Mouse (Mus musculus) hindbrain, embryonic 16.5 days (tissue): ENCODE results near the gene Khnyn. TPM values are rescaled to one million over a fixed set of nuclear protein-coding genes. Genes with fewer than 3 reads are reported as not detected.

ENCODE experiments used
- ATAC-seq: fragments of 200-750 bp; cut with Nextera tagmentation; 2 replicates; pipeline ENCODE4 v1.8.0; 2017; ENCODE audit warnings: moderate TSS enrichment, moderate library complexity
- H3K27ac ChIP-seq: fragments of 300-500 bp; sonication (generic); 2 replicates; pipeline ENCODE4 v1.5.1; 2014; ENCODE audit warnings: low read depth, mild to moderate bottlenecking, control low read depth, low read length, moderate library complexity
- H3K27me3 ChIP-seq: fragments of 300-500 bp; sonication (generic); replicated peaks from 2 replicates; pipeline ENCODE4 v1.6.1; 2014; ENCODE audit warnings: low read length; ENCODE audit not compliant: control insufficient read depth, insufficient read depth
- H3K36me3 ChIP-seq: fragments of 300-500 bp; sonication (generic); 2 replicates; pipeline ENCODE4 v1.6.1; 2014; ENCODE audit warnings: mild to moderate bottlenecking, low read length, moderate library complexity, mixed read lengths; ENCODE audit not compliant: control insufficient read depth, insufficient read depth
- H3K4me1 ChIP-seq: fragments of 300-500 bp; sonication (generic); 2 replicates; pipeline ENCODE4 v1.6.1; 2014; ENCODE audit warnings: low read depth, low read length; ENCODE audit not compliant: control insufficient read depth, insufficient read depth
- H3K4me2 ChIP-seq: fragments of 300-500 bp; sonication (generic); 2 replicates; pipeline ENCODE4 v1.6.1; 2014; ENCODE audit warnings: mild to moderate bottlenecking, low read length, control low read depth, moderate library complexity
- H3K4me3 ChIP-seq: fragments of 300-500 bp; sonication (generic); 2 replicates; pipeline ENCODE4 v1.5.1; 2014; ENCODE audit warnings: mild to moderate bottlenecking, low read length, control low read depth, moderate library complexity
- H3K9ac ChIP-seq: fragments of 300-500 bp; sonication (generic); 2 replicates; pipeline ENCODE4 v1.6.1; 2014; ENCODE audit warnings: low read depth, mild to moderate bottlenecking, control low read depth, low read length, moderate library complexity
- H3K9me3 ChIP-seq: fragments of 300-500 bp; sonication (generic); 2 replicates; pipeline ENCODE4 v1.6.1; 2014; ENCODE audit warnings: mild to moderate bottlenecking, low read length, moderate library complexity; ENCODE audit not compliant: control insufficient read depth
- WGBS: fragments of 180-500 bp; shearing (Covaris S2); extraction: QIAGEN DNeasy Blood & Tissue Kit; methylation state at CpG from one replicate; pipeline ENCODE4 v1.1.7; 2014; 5-methylcytosine and 5-hydroxymethylcytosine counted together
- polyA plus RNA-seq: library from polyadenylated mRNA; unstranded; fragments of >200 nt; fragmentation: Nextera tagmentation; extraction: Ambion mirVana; gene quantifications from 2 replicates; pipeline ENCODE4 v1.2.1, GENCODE M21; 2015

Khnyn gene
- polyA plus RNA-seq, 1 experiment from 2014 or later: 9.1 TPM

GRCm38 (mm10) chr14:55880982-55881381 is 3.8 kb upstream of the Khnyn start:
- Histone ChIP-seq H3K4me2 (no peak overlapping the region), H3K27ac (no peak overlapping the region), H3K36me3 (no peaks in the 10 kb centered on the region), H3K27me3 (no peaks in the 10 kb centered on the region), H3K4me3 (no peak overlapping the region), H3K4me1 (peaks cover 10% of the 10 kb centered on the region), H3K9me3 (no peaks in the 10 kb centered on the region), H3K9ac (no peak overlapping the region)
- WGBS: 84% methylated on average over 8 of the region's 8 CpGs
- no peak for ATAC-seq

- Histone ChIP-seq H3K4me2 (no peak overlapping the region), H3K36me3 (peaks cover 3% of the 10 kb centered on the region), H3K27ac (no peak overlapping the region), H3K27me3 (no peaks in the 10 kb centered on the region), H3K4me1 (peaks cover 19% of the 10 kb centered on the region), H3K9ac (no peak overlapping the region), H3K9me3 (no peaks in the 10 kb centered on the region), H3K4me3 (no peak overlapping the region)
- no peak for ATAC-seq
- 78% methylated on average over 6 of the region's 6 CpGs for WGBS
Observed at GRCm38 (mm10) chr14:55882171-55882641, 2.5 kb upstream of the Khnyn start.

- Histone ChIP-seq H3K9me3 (no peaks in the 10 kb centered on the region), H3K4me1 (peaks cover 19% of the 10 kb centered on the region), H3K4me2 (no peak overlapping the region), H3K27ac (no peak overlapping the region), H3K9ac (no peak overlapping the region), H3K27me3 (no peaks in the 10 kb centered on the region), H3K36me3 (peaks cover 11% of the 10 kb centered on the region), H3K4me3 (no peak overlapping the region)
- no peak for ATAC-seq
- 94% methylated on average over 13 of the region's 13 CpGs for WGBS
Observed at GRCm38 (mm10) chr14:55883149-55883661, 1.5 kb upstream of the Khnyn start.

GRCm38 (mm10) chr14:55883663-55884062 is 1.1 kb upstream of the Khnyn start:
- peak overlapping the region; percentile 84; the same call in 1 of the 2 replicates for H3K27ac ChIP-seq
- no peaks in the 10 kb centered on the region for H3K27me3 ChIP-seq
- no peak overlapping the region for H3K4me3 ChIP-seq
- 86% methylated on average over 10 of the region's 12 CpGs for WGBS
- no peak for ATAC-seq
- no peak overlapping the region for H3K4me2 ChIP-seq
- peaks cover 13% of the 10 kb centered on the region for H3K36me3 ChIP-seq
- no peak overlapping the region for H3K9ac ChIP-seq
- H3K9me3 ChIP-seq: no peaks in the 10 kb centered on the region
- H3K4me1 ChIP-seq: peaks cover 19% of the 10 kb centered on the region

GRCm38 (mm10) chr14:55884166-55884565 is 581 bp upstream of the Khnyn start, which contains the start of gene Cbln3:
Gene Cbln3 (minus strand): TSS chr14:55884392.
- Histone ChIP-seq H3K27ac (peak within 1 kb of the TSS; percentile 84), H3K4me1 (peaks cover 19% of the 10 kb centered on the region), H3K9me3 (no peaks in the 10 kb centered on the region), H3K36me3 (peaks cover 17% of the 10 kb centered on the region), H3K27me3 (no peaks in the 10 kb centered on the region), H3K9ac (peak within 1 kb of the TSS; percentile 95), H3K4me3 (peak within 1 kb of the TSS; percentile 92), H3K4me2 (peak within 1 kb of the TSS; percentile 74)
- peak; percentile 65 for ATAC-seq
- 25% methylated on average over 4 of the region's 4 CpGs for WGBS

- Histone ChIP-seq H3K36me3 (peaks cover 22% of the 10 kb centered on the region), H3K9ac (peak overlapping the region; percentile 95)
- peak; percentile 77 for ATAC-seq
Observed at GRCm38 (mm10) chr14:55885114-55885790, 505 bp downstream of the Khnyn start.

GRCm38 (mm10) chr14:55885791-55886271 is 1.1 kb downstream of the Khnyn start:
- Histone ChIP-seq H3K4me3 (peak overlapping the region; percentile 92), H3K27me3 (no peaks in the 10 kb centered on the region), H3K9ac (peak overlapping the region; percentile 95), H3K27ac (peak overlapping the region; percentile 84; the same call in 1 of the 2 replicates), H3K4me1 (peaks cover 19% of the 10 kb centered on the region), H3K36me3 (peaks cover 22% of the 10 kb centered on the region), H3K9me3 (no peaks in the 10 kb centered on the region), H3K4me2 (peak overlapping the region; percentile 74)
- ATAC-seq: no peak
- 15% methylated on average over 16 of the region's 16 CpGs for WGBS

More at GRCm38 (mm10) chr14:55885114-55885790, 505 bp downstream of the Khnyn start:
- no peaks in the 10 kb centered on the region for H3K9me3 ChIP-seq
- peak overlapping the region; percentile 92 for H3K4me3 ChIP-seq
- H3K27ac ChIP-seq: peak overlapping the region; percentile 84
- H3K4me1 ChIP-seq: peaks cover 19% of the 10 kb centered on the region
- H3K4me2 ChIP-seq: peak overlapping the region; percentile 74
- H3K27me3 ChIP-seq: no peaks in the 10 kb centered on the region
- WGBS: under 1% methylated on average over 20 of the region's 30 CpGs

GRCm38 (mm10) chr14:55886571-55887382 is 2.0 kb downstream of the Khnyn start:
- H3K4me3 ChIP-seq: no peak overlapping the region
- H3K9ac ChIP-seq: no peak overlapping the region
- WGBS: 83% methylated on average over 24 of the region's 24 CpGs

GRCm38 (mm10) chr14:55897671-55898070 is 12.9 kb downstream of the Khnyn start:
- Histone ChIP-seq H3K4me2 (no peak overlapping the region), H3K9ac (no peak overlapping the region), H3K27me3 (no peaks in the 10 kb centered on the region), H3K36me3 (peaks cover 39% of the 10 kb centered on the region), H3K9me3 (no peaks in the 10 kb centered on the region), H3K4me3 (no peak overlapping the region), H3K4me1 (peaks cover 13% of the 10 kb centered on the region), H3K27ac (no peak overlapping the region)
- ATAC-seq: no peak
- 94% methylated on average over 12 of the region's 12 CpGs for WGBS

More at GRCm38 (mm10) chr14:55886571-55887382, 2.0 kb downstream of the Khnyn start:
- ATAC-seq: no peak
- H3K4me2 ChIP-seq: peak overlapping the region; percentile 74
- no peaks in the 10 kb centered on the region for H3K27me3 ChIP-seq
- H3K36me3 ChIP-seq: peaks cover 25% of the 10 kb centered on the region
- no peak overlapping the region for H3K27ac ChIP-seq
- peaks cover 19% of the 10 kb centered on the region for H3K4me1 ChIP-seq
- H3K9me3 ChIP-seq: no peaks in the 10 kb centered on the region
